Mouse (Mus musculus) T-helper 2 cell (primary cell): ENCODE data around the gene Rab40c.

Experiments
- in situ Hi-C: fragments of 300-600 bp; cut with MboI, MseI; formaldehyde crosslinking; loops from one replicate; pipeline ENCODE4 v1.15.1; 2025; ENCODE audit warnings: high pct_unique_total_duplicates

Gene Rab40c

DNA sequence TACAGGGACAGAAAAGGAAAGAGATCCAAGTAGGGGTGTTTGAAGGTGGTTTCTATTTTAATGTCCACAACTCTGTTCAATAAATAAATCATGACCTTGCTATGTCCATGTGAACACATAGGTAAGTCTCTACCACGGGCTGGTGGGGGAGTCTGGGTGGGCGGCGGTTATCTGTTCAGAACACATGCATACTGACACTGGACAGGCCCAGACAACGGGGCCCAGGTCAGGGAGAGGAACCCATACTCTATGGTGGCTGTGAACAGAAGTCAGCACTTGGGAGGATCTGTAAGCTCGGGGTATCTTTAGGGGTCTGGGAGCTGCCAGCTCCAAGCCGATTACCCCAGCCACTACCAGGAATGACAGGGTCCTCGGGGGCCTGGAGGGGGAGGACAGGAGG lies 26.8 kb upstream of the Rab40c start:
- in situ Hi-C loops, result no loop called here

DNA sequence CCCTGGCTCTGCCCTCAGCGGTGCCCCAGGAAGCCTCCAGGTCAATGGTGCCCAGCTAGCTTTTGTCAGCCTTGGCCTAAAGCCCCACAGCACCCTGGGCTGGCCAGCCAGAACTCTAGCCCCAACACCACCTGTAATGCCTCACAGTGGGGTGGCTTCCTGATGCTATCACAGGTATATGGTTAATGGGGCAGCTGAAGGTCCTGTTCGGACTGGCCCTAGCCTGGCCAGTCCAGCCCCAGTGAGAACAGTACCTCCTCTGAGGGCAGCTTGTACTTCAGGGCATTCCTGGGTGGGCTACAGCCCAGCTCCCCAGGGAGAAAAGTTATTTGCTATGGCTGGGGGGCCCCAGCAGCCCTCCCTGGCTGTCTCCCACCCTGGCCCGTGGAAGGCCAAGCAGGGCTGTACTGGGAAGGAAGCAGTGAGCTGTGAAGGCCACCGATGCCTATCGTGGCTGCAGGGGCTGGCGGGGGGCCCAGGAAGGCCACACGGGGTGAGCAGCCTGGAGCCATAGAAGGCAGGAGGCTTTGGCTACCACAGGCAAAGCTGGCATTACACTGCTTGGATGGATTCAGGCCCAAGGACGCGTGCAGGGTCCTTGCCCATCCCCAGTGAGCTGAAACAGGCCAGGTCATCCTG lies 26.1 kb upstream of the Rab40c start:
- in situ Hi-C loops, result no loop called here

DNA sequence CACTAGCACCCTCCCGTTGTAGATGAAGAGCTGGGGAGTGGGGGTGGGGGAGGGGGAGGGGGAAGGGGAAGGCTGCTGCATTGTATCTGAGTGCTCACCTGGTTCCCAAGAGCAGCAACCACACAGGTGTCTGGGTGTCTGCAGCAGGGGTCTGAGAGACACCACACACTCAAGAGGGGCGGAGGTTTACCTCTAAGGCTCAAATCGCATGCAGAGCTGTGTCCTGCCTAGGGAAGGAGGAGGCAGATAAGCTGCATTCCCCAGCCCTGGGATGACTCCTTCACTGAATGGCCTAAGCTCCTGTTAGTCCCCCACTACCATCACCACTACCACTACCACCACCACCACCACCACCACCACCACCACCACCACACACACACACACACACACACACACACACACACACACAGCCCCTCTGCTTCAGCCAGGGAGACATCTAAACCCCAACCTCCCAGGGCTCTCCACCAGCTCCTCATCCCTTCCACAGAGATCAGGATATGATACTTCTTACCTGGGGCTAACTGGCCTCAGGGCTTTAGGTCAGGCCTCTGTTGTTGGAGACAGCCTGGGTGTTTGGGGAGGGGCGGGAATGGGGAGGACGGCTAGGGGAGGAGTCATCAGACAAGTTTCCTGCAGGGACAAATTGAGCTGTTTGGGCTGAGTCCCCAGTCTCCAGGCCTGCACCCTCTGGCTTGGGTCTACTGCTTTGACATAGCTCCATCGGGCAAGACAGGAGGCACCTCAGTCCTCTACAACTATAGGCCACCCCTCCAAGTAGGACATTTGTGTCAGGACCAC lies 25.0 kb upstream of the Rab40c start, which contains the start of the genes Pigq and Nhlrc4:
TSS of gene Pigq (minus strand) at position 571 of the 798 bp plus-strand sequence.
TSS of gene Nhlrc4 (minus strand) at position 596 of the 798 bp plus-strand sequence.
- in situ Hi-C loops, result no loop called here

DNA sequence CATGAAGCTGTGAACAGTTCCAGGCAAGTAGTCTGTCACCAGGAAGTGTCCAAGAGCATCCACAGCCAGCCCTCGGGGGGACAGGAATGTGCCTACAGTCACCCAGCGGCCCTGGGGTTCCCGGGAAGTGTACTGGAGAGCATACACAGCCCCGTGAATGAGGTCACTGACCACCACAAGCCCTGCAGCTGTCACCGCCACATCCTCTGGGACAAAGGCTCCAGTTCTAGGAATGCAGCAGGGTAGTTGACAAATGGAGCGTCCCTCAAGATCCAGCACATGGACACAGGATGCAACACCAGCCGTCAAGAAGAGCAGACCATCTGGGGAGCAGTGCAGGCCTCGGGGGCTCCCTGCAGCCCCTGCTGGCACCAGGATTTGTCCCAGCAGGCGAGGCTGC lies 24.2 kb upstream of the Rab40c start:
- in situ Hi-C loops, result no loop called here

DNA sequence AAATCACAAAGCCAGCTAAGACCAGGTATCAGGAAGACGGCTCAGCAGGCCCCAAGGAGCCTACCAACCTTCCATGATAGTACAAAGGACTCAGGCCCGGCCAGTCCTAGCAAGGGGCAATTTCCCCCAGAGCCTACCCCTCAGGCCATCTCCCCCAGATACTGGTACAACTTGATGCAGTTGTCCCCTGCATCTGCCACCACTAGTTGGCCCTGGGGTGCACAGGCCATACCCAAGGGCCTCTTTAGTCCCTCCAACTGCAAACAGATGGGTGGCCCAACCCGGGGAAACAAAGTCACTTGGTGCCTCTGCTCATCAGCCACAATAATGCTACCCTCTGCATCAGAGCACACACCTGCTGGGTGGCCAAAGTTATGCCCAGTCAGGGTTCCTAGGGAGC lies 23.7 kb upstream of the Rab40c start:
- in situ Hi-C loops, result no loop called here

DNA sequence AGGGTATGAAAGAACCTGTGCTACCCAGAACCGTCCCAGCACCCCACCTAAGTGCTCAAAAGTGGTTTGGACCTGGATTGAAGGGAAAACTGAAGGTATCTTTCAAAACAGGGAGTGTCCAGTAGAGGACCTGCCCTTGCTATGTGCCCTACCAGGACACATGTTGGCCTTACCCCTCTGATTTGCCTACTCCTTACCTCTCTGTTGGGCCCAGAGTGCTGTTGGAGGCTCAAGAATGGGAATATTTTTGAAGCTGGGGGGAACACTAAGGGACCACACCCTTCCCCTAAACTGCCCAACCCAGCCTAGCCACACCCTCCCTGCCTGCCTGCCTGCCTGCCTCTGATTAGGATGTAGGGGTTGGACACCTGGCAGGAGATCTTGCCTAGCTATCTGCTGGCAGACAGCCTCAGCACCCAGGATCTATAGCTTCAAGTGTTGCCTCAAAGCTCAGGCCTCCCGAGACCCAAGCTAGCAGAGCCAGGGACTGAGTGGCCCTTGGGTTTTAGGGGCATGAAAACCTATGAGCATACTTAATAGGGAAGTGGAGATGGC lies 23.1 kb upstream of the Rab40c start:
- in situ Hi-C loops, result no loop called here

DNA sequence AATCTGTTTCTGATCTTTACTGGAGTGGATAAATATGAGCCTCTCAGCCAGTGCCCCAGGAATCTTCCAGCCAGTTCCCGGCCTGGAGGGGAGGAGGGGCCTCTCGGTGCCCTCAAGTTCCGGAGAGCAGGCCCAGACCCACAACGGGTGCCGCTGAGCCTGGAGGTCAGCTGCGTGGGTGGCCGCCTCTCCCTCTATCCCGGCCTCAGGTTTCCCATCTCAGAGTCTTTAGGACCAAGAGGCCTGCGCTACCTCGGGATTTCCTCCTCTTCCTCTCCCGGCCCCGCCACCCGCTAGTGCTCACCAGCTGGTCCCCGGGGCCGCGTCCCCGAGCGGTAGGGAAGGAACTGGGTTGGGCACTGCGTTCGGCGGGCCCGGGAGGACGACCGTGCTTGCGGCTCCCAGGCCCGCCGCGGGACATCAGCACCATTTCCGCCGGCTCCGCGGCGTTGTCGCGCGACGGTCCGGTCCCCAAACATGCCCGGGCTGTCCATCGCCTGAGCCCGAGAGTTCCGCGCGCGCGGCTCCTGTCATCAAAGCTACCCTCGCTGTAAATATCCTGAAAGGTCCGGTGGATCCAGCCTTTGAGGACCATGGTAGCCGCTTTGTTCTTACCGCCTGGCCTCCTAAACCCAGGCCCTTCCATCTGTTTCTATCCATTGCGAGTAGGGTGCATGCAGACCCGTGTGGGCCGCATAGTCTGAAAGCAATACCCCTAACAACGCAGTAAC lies 22.1 kb upstream of the Rab40c start:
- in situ Hi-C loops, result no loop called here

DNA sequence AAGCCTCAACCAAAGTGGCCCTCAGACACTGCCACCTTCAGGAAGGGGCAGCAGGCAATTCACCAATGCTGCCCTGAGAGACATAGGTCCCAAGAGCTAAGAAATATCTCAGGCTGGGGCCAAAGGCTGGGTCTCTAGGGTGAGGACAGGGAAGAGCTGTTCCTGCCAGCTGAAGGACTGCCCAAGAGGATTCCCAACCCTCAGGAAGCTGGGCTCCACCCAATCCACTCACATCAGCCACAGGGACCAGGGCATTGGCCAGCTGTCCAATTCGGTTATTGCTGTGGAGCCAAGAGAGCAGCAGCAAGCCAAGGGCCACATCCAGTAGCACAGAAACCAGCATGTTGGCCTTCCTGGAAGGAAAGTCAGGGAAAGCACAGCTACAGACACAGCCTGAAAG lies 15.0 kb upstream of the Rab40c start:
- in situ Hi-C loops, result no loop called here

DNA sequence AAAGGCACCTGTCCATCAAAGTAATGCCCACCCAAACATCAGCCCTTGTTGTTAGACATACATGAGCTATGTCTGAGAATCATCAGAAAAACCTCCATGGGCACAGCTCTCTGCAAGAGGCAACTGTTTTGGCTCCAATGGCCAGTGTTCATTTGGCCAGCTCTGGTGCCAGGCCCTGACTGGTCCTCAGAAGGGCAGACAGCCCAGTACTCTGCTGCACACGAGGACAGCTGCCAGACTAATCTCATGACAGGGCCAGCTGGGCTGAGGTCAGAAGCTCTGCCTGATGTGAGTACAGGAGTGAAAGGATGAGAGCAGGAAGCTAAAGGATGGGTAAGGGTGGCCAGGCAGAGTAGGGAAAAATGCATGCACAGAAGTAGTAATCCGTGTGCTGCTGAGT lies 5.8 kb upstream of the Rab40c start:
- in situ Hi-C loops, result no loop called here

DNA sequence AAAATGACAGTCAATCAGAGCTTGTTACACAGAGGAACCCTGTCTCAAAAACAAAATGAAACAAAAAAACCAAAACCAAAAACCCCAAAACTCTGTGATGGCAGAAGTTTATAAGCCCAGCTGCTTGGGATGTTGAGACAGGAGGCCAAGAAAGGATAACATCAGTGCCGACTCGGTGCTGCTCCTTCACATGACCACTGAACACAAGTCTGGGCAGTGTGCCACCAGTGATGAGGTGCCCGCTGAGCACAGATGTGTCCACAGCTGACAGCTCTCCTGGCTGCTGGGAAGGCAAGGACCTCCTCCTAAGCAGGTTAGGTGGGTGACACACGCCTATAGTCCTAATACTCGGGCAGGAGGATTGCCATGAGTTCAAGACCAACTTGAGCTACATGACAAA lies 2.6 kb upstream of the Rab40c start:
- in situ Hi-C loops, result loop anchor here (5.0 kb wide), 1 partner anchor 195 kb away; the partner anchor contains the start of genes Chtf18 and Rpusd1

DNA sequence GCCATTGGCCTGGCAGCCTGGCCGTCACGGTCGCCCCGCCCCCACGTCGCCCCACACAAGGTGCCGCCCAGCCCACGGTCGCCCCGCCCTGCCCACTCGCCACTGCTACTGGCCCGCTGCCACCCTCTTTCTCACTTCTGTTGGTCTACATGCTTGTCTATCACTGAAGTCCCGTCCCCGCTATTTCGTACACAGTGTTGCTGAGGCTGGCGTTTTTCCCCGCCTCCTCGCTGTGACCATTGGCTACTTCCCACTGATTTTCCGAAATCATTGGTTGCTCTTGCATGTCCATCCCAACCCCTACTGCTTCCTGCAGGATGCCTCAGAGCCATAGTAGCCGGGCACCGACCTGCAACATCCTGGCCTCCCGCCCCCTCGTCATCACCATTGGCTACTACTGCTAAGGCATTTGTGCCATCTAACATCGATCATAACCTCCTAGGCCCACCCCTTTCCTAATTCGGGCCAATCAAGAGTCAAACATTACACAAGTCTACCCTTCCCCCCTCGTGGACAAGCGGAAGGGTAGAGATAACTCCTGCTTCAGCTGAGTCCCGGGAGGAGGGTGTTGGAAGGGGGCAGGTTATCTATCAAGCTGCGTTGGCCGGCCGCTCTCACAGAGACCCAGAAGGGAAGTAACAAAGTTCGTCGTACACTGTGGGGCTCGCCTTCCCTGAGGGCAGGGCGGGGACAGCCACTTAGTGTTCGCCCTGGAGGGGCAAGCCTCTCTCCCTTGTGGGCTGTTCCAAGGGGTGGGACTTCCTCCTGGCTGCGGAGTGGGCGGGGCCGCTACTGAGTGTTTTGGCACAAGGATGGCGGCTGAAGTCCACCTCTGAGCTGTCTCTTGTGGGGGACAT lies 487 bp upstream of the Rab40c start:
- in situ Hi-C loops, result loop anchor here (5.0 kb wide), 1 partner anchor 193 kb away; the partner anchor contains the start of genes Chtf18 and Rpusd1

DNA sequence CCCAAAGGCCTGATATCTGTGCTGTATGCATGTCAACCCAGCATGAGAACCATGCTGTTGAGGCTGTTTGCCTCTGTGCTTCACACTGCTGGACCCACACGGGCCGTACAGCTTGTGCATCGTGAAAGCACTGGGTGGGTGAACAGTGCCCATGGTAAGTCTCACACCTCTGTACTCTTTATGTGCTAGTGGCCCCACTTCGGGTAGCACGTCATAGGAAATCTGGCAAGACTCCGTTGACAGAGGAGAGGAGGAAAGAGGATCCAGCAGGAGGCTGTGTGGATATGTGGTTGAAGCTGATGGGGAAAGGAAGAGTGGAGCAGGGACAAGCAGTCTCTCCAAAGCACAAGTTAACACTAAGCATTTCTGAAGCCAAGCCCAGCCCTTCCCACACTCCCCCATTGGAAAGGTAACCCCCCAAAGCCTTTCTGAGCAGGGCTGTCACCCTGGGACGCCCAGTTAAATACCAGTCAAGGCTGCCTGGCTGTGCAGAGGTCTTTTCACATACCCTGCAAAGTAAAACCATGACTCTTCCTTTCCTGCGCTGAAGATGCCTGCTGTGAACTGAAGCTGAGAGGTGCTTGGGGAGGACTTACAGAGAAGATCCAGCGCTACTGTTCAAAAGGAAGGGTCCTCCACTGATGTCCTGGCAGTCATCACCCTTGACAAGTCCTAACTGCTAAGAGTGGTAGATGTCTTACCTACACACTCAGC lies 1.3 kb downstream of the Rab40c start:
- in situ Hi-C loops, result no loop called here

DNA sequence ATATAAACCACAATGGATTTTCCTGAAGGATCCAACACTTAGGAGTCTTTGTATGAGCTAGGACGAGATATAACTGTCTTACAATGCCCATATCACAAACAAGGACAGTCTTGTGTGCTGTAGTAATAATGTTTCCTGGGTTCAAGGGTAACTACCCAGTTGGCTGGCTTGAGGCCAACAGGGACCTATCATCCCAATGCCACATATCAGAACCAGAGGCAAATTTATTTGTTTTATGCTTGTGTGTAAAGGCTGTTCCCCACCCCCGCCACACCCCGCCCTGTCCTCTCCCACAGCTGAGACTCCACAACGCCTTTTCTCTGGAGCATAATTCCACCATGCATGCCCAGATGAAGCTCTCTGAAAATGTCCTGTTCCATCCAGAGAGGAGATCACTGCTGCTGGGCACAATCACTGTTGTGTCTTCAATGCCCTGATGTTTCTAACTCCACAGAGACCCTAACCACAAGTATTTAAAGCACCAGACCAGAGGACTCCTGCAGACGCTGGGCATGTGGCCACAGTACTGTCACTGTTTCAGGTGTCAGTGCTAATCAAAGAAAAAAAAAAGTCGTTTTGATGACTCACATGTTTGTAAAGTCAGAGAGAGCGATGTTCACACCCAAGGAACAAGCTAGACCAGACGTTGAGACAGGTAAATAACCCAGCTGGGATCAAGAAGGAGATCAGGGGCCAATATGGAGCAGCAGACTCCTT lies 2.4 kb downstream of the Rab40c start:
- in situ Hi-C loops, result no loop called here

DNA sequence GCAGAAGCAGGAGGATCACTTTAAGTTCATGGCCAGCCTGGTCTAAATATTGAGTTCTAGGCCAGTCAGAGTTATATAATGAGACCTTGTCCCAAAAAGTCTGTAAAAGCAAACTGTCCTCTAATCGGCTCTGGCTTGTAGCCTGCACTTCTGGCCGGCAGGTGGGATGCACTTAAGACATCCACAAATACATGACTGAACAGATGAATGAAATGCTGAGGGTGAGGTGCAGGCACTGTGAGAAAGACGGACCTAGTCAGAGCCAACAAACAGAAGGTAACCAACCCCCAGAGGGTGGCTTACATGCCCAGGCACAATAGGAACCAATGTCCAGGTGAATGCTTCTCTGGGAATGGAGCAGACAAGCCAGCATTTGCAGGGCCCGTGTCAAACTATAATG lies 5.2 kb downstream of the Rab40c start:
- in situ Hi-C loops, result no loop called here

DNA sequence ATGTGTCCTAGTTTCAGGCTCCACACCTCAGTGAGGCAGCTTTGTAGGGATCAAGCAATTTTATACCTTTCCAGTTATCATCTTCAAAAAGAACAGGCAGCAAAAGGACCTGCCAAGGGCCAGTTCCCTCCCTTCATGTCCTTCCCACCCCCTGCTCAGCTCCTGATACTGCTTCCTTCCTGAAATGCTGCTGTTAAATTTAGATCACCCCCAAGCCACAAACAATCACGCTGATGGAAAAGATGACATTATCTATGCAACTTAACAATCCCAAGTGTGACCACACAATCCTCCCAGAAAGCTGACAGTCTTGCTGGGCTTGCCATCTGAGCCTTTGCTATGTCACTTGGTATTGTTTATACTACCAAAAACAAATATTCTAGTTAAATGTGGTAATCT lies 5.7 kb downstream of the Rab40c start:
- in situ Hi-C loops, result no loop called here

DNA sequence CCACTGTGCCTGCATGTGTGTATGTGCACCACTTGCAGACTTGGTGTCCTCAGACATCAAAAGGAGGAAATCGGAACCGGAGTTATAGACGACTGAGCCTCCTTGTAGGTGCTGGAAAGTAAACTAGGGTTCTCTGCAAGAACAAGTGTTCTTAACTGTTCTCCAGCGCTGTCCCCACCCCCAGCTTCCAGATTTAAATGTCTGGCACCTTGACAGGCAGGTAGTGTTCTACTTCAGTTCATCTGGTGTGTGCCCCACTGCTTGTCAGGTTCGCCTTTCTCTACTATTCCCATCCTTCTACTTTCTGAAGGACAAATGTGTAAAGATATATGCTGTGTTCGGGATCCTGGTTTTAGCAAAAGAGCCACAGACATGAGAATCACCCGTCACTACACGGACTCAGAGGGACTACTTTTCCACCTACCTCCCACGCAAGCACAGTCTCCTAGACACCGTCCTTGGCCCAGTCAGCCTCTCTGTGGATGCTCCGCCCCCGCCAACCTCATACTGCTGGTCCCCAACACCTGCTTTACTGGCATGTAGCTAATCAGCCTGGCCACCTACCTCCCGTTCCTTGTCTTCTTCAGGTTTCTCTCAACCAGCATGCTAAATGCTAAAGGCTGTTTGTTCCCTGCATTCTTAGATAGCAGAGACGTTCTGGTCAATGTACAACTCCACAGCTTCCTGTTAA lies 6.2 kb downstream of the Rab40c start:
- in situ Hi-C loops, result no loop called here

DNA sequence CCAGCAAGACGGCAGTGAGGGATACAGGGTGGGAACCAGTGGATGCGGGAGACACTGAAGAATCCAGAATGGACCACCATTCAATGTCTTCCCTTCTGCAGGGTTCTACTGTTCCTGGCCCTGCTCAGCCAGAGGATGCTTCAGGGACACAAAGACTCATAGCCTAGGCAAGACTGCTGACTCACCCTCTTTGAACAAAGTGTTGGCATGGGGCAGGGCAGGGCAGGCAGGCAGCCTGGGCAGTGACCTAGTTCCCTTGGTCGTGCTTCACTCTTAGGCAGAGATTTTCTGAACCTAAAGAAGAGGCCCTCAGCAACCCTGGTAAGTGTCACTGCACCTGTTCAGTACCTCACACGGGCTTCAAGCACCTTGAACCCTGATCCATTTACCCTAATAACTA lies 7.7 kb downstream of the Rab40c start:
- in situ Hi-C loops, result no loop called here

DNA sequence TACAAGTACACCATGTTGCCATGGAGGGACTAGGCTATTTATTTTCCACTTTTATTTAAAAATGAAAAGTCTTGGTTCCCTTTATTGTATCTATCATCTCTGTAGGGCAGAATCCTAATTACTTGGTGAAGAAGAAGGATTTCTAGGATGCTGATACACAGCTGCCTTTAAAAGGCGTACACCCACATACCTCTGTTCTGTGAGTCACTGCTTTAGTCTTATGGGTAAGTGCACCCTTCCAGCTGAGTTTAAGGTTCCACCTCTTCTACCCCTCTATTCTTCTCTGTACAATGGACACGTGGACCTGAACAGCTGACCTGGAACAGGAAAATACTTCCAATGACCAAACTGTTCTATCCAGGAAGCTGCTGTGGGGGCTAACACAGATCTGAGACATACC lies 11.9 kb downstream of the Rab40c start:
- in situ Hi-C loops, result no loop called here

DNA sequence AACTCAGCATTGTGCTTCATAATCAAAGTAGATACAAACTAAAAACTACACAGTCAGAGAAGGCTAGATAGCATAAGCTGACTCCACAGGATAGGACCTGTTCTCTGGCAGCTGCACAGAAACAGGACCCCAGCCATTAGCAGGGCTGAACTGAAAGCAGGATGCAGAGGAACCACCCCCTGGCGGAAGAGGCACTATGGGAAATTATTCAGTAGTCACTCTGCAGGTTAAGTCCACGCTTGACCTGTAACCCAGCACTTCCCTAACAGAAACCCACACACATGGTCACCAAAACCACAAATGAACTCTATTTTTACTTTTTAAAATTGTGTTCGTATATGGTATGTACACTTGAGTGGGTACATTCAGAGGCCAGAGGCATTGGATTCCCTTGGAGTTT lies 16.5 kb downstream of the Rab40c start:
- in situ Hi-C loops, result no loop called here
